In the genomic region with DNA sequence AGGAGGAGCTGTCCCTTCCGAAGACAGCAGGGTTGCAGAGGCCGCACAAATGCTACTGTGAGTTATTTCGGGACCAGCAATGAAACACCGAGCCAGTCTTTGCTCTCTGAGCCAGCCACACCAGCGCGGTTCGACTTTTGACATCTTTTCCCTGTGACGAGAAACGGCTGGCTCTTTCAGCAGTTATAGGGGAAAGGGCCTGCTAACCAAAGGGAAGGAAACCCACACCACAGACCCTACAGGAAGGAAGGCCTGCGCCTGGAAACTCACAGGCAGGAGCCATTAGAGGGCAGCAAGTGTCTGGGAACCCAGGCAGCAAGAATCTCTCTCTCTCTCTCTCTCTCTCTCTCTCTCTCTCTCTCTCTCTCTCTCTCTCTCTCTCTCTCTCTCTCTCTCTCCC, we compare ENCODE assay signal across 8 mouse cellular contexts.
DNase-seq lines count a peak whose midpoint lies in the region; ATAC-seq and TF ChIP-seq lines count a peak whose summit lies in the region.

No protein-coding gene starts in this region.

- intact Hi-C loops in left cerebral cortex, postnatal 10 days (cut with DNase I), result no loop called here

- no peaks in the 10 kb centered on the region for H3K79me2 ChIP-seq in liver, adult 2 months (ENCODE audit: control insufficient read depth, insufficient read depth, low read length)

- no peak for TF ChIP-seq POLR2A in liver, adult 2 months (IDR thresholded peaks at IDR 0.05; ENCODE audit: extremely low read depth, insufficient read depth, low read length)

- H3K9ac ChIP-seq in intestine, embryonic 16.5 days (ENCODE audit: low read depth, low read length), result peak overlapping the region; percentile 47; the same call in 1 of the 2 replicates
- no peak overlapping the region for H3K9ac ChIP-seq in liver, adult 2 months (ENCODE audit: low read depth, low read length)
- no peak overlapping the region for H3K9ac ChIP-seq in midbrain, postnatal 0 days (replicated peaks; ENCODE audit: low read length, poor library complexity, severe bottlenecking)

- peaks cover 15% of the 10 kb centered on the region for H3K4me1 ChIP-seq in intestine, embryonic 16.5 days (ENCODE audit: control insufficient read depth, insufficient read depth, low read length)
- H3K4me1 ChIP-seq in liver, adult 2 months (ENCODE audit: control insufficient read depth, insufficient read depth, low read length), result peaks cover 1% of the 10 kb centered on the region; the same call in 1 of the 2 replicates
- peaks cover 11% of the 10 kb centered on the region; the same call in 1 of the 2 replicates for H3K4me1 ChIP-seq in midbrain, postnatal 0 days (ENCODE audit: insufficient read depth, low read length)

- H3K27me3 ChIP-seq in intestine, embryonic 16.5 days (replicated peaks; ENCODE audit: control insufficient read depth, insufficient read depth, low read length), result no peaks in the 10 kb centered on the region
- no peaks in the 10 kb centered on the region for H3K27me3 ChIP-seq in liver, adult 2 months (ENCODE audit: control insufficient read depth, insufficient read depth, low read length)
- no peaks in the 10 kb centered on the region; the same call in 1 of the 2 replicates for H3K27me3 ChIP-seq in midbrain, postnatal 0 days (ENCODE audit: insufficient read depth, low read length)

- ATAC-seq in common myeloid progenitor, adult 5-6 weeks (replicated peaks; ENCODE audit: low read depth, poor library complexity, severe bottlenecking), result peak; percentile 90
- peak; percentile 85 for ATAC-seq in granulocyte monocyte progenitor cell, adult 5-6 weeks (replicated peaks; ENCODE audit: poor library complexity, severe bottlenecking)
- peak; percentile 61 for ATAC-seq in intestine, embryonic 16.5 days
- peak; percentile 77 for ATAC-seq in midbrain, postnatal 0 days (ENCODE audit: low FRiP score)

- no peaks in the 10 kb centered on the region for H3K9me3 ChIP-seq in intestine, embryonic 16.5 days (ENCODE audit: control insufficient read depth, low read length)
- H3K9me3 ChIP-seq in midbrain, postnatal 0 days (ENCODE audit: low read length), result no peaks in the 10 kb centered on the region

- 26% methylated on average over 10 of the region's 10 CpGs for WGBS in intestine, embryonic 16.5 days
- WGBS in liver, adult 2 months, result 58% methylated on average over 10 of the region's 10 CpGs
- WGBS in midbrain, postnatal 0 days, result 18% methylated on average over 10 of the region's 10 CpGs

- H3K27ac ChIP-seq in intestine, embryonic 16.5 days (ENCODE audit: low read length), result peak overlapping the region; percentile 82
- H3K27ac ChIP-seq in liver, adult 2 months (replicated peaks; ENCODE audit: insufficient read depth, low read depth, low read length), result peak overlapping the region; percentile 48
- peak overlapping the region; percentile 71 for H3K27ac ChIP-seq in midbrain, postnatal 0 days (ENCODE audit: low read depth, low read length)

- peak; percentile 39 to 79 for DNase-seq in left cerebral cortex, postnatal 10 days (ENCODE audit: extremely low spot score in 1 of 2, low spot score in 2 of 2)
- no peak for DNase-seq in left cerebral cortex, adult 8-10 months (ENCODE audit: low spot score in 2 of 2)
- no peak for DNase-seq in liver, adult 2 months (ENCODE audit: extremely low read depth, low read depth, low spot score)
- DNase-seq in midbrain, postnatal 0 days (ENCODE audit: low spot score), result peak; percentile 83
- peak; percentile 43 to 50 for DNase-seq in thymus, postnatal 10 days (ENCODE audit: low spot score in 2 of 2)

- no peak overlapping the region for H3K4me3 ChIP-seq in intestine, embryonic 16.5 days (ENCODE audit: low read length)
- no peak overlapping the region for H3K4me3 ChIP-seq in liver, adult 2 months (ENCODE audit: insufficient read depth, low read depth, low read length)
- no peak overlapping the region for H3K4me3 ChIP-seq in midbrain, postnatal 0 days (ENCODE audit: low read depth, low read length)

- TF ChIP-seq CTCF in liver, adult 2 months (IDR thresholded peaks at IDR 0.05; ENCODE audit: low read depth, low read length), result peak; percentile 64
- TF ChIP-seq CTCF in midbrain, postnatal 0 days (IDR thresholded peaks at IDR 0.05), result peak; percentile 77

- H3K36me3 ChIP-seq in intestine, embryonic 16.5 days (ENCODE audit: control insufficient read depth, insufficient read depth, low read length), result no peaks in the 10 kb centered on the region
- no peaks in the 10 kb centered on the region for H3K36me3 ChIP-seq in liver, adult 2 months (ENCODE audit: control insufficient read depth, insufficient read depth, low read length)
- no peaks in the 10 kb centered on the region for H3K36me3 ChIP-seq in midbrain, postnatal 0 days (ENCODE audit: insufficient read depth, low read length)

- peak overlapping the region; percentile 40; the same call in 1 of the 2 replicates for H3K4me2 ChIP-seq in intestine, embryonic 16.5 days (ENCODE audit: low read depth, low read length)
- H3K4me2 ChIP-seq in midbrain, postnatal 0 days (ENCODE audit: low read depth, low read length, poor library complexity, severe bottlenecking), result peak overlapping the region; percentile 39; the same call in 1 of the 2 replicates

Comparison
In these comparisons a context has a peak if more than half of its experiments do, and no peak if none do; other contexts are left out.
1. DNase-seq: peak in left cerebral cortex, postnatal 10 days (2 of 2), midbrain, postnatal 0 days (single experiment) and thymus, postnatal 10 days (2 of 2); none in left cerebral cortex, adult 8-10 months (0 of 2) and liver, adult 2 months (single experiment).
2. Peak in every context shown above with its lines, with median percentiles within 50 percentile points of each other: ATAC-seq and H3K27ac ChIP-seq.